Mouse (Mus musculus): ENCODE measurements around the gene Bhmt. TPM values are rescaled to one million over a fixed set of nuclear protein-coding genes. Genes with fewer than 3 reads are reported as not detected.
A peak's percentile ranks its signal among the peaks of the same experiment; 100 is the strongest.

Gene Bhmt
- 1.9 and 6.8 TPM in 2 replicates for polyA plus RNA-seq (2015; fragmentation: Nextera tagmentation; extraction: Ambion mirVana)

GRCm38 (mm10) chr13:93637282-93638245 is at the start of gene Bhmt:
Gene Bhmt (minus strand): TSS chr13:93637961.
- no peaks in the 10 kb centered on the region for H3K36me3 ChIP-seq
- H3K4me1 ChIP-seq: no peaks in the 10 kb centered on the region
- 63% methylated on average over 19 of the region's 19 CpGs for WGBS
- no peak within 1 kb of the TSS for H3K9ac ChIP-seq
- H3K27ac ChIP-seq: no peak within 1 kb of the TSS
- no peak within 1 kb of the TSS for H3K4me2 ChIP-seq
- H3K9me3 ChIP-seq: no peaks in the 10 kb centered on the region
- ATAC-seq (ENCODE audit: insufficient read depth, low FRiP score, low read depth): no peak
- H3K4me3 ChIP-seq (replicated peaks): no peak within 1 kb of the TSS
- no peaks in the 10 kb centered on the region for H3K27me3 ChIP-seq (replicated peaks)

DNA sequence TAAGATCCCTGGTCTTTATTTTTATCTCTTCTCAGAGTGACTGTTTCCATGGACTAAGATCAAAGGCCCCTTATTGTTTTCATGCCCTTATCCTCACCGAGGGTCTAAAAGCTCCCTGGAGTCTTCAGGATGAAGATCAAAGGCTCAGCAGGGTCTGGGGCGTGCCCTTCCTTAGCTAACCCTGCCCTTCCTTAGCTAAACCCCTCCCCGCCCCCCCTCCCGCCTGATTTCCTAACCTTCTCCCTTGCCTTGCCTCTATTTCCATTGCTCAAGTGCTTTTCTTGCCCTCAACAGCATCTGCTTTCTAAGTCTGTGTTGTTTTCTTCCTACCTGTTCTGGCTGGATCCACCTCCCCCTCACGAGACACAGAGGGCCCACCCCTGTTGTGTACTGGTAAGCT is 49.6 kb upstream of the Bhmt start:
- H3K27ac ChIP-seq: no peak overlapping the region
- H3K36me3 ChIP-seq: no peaks in the 10 kb centered on the region
- H3K4me1 ChIP-seq: no peaks in the 10 kb centered on the region
- no peak overlapping the region for H3K4me2 ChIP-seq
- no peak overlapping the region for H3K9ac ChIP-seq
- no peak for ATAC-seq (ENCODE audit: insufficient read depth, low FRiP score, low read depth)
- 23% methylated on average over 5 of the region's 5 CpGs for WGBS
- no peaks in the 10 kb centered on the region for H3K9me3 ChIP-seq
- no peaks in the 10 kb centered on the region for H3K27me3 ChIP-seq (replicated peaks)
- H3K4me3 ChIP-seq (replicated peaks): no peak overlapping the region

DNA sequence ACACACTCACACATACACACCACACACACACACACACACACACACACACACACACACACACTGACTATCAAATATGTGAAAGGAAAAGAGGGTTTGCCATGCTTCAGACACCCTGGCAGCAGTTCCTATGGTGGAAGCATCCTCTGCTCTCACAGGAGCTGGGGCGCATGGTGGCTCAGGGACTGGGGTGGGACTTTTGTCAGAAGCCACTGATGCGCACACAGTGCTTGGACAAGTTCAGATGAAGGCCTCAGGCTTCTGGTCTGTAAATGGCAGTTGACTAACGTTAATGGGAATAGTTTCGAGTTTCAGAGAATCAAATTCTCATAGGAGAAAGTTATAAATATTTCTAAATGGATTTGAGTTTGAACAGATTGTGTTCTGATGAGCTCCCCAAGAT is 47.5 kb upstream of the Bhmt start:
- Histone ChIP-seq H3K9me3 (no peaks in the 10 kb centered on the region), H3K27me3 (replicated peaks) (no peaks in the 10 kb centered on the region), H3K4me2 (no peak overlapping the region), H3K9ac (no peak overlapping the region), H3K27ac (no peak overlapping the region), H3K4me3 (replicated peaks) (no peak overlapping the region), H3K4me1 (no peaks in the 10 kb centered on the region), H3K36me3 (no peaks in the 10 kb centered on the region)
- WGBS: 78% methylated on average over 4 of the region's 4 CpGs
- ATAC-seq (ENCODE audit: insufficient read depth, low FRiP score, low read depth): no peak

DNA sequence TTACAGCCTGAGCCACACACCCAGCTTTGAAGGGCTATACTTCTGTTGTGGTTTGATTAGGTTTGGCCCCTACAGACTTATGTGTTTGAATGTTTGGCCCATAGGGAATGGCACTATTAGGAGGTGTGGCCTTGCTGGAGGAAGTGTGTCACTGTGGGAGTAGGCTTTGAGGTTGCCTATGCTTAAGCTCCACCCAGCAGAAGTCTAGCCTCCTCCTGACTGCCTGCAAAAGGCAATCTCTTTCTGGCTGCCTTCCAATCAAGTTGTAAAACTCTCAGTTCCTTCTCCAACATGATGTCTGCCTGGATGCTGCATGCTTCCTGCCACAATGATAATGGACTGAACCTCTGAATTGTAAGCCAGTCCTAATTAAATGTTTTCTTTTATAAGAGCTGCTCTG is 45.6 kb upstream of the Bhmt start:
- H3K4me3 ChIP-seq (replicated peaks): no peak overlapping the region
- H3K4me1 ChIP-seq: no peaks in the 10 kb centered on the region
- H3K9ac ChIP-seq: no peak overlapping the region
- H3K27ac ChIP-seq: no peak overlapping the region
- ATAC-seq (ENCODE audit: insufficient read depth, low FRiP score, low read depth): no peak
- H3K27me3 ChIP-seq (replicated peaks): no peaks in the 10 kb centered on the region
- no peaks in the 10 kb centered on the region for H3K9me3 ChIP-seq
- H3K4me2 ChIP-seq: no peak overlapping the region
- H3K36me3 ChIP-seq: no peaks in the 10 kb centered on the region

GRCm38 (mm10) chr13:93676864-93677263 is 39.1 kb upstream of the Bhmt start:
- H3K4me3 ChIP-seq (replicated peaks): no peak overlapping the region
- no peaks in the 10 kb centered on the region for H3K4me1 ChIP-seq
- H3K4me2 ChIP-seq: no peak overlapping the region
- no peaks in the 10 kb centered on the region for H3K9me3 ChIP-seq
- no peak for ATAC-seq (ENCODE audit: insufficient read depth, low FRiP score, low read depth)
- WGBS: 69% methylated on average over 9 of the region's 9 CpGs
- H3K27ac ChIP-seq: no peak overlapping the region
- no peaks in the 10 kb centered on the region for H3K36me3 ChIP-seq
- H3K9ac ChIP-seq: no peak overlapping the region
- peaks cover 11% of the 10 kb centered on the region; the same call in 1 of the 2 replicates for H3K27me3 ChIP-seq (replicated peaks)

DNA sequence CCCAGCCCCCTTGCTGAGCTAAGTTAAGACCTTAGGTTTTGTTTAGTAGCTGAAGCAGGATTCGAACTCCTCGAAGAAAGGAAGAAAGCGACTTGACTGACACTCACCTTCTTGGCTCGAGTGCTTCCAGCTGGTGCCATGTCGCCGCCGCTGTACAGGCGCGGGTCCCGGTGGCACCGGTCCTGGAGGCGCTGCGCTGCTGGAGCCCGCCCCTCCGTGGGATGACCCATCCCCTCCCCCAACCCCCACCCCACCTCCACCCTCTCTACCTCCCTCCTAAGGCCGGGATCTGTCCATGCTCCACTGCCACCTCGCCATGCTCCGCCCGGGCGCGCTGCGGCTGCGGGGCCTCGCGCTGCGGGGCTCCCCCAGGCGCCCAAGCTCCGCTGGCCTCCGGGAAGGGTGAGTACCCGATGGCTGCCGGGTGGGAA is 36.4 kb upstream of the Bhmt start, which contains the start of the genes Bhmt2 and Dmgdh:
Gene Bhmt2 (minus strand): TSS at position 172 of the 431 bp plus-strand sequence.
Gene Dmgdh (plus strand): TSS at position 303 of the 431 bp plus-strand sequence.
- no peaks in the 10 kb centered on the region for H3K4me1 ChIP-seq
- H3K9me3 ChIP-seq: no peaks in the 10 kb centered on the region
- peak; percentile 43; the same call in 1 of the 2 replicates for ATAC-seq (ENCODE audit: insufficient read depth, low FRiP score, low read depth)
- H3K36me3 ChIP-seq: no peaks in the 10 kb centered on the region
- H3K27me3 ChIP-seq (replicated peaks): peaks cover 11% of the 10 kb centered on the region; the same call in 1 of the 2 replicates
- H3K27ac ChIP-seq: no peak within 1 kb of the TSS
- no peak within 1 kb of the TSS for H3K9ac ChIP-seq
- 7% methylated on average over 31 of the region's 31 CpGs for WGBS
- H3K4me2 ChIP-seq: peak within 1 kb of the TSS; percentile 37
- H3K4me3 ChIP-seq (replicated peaks): peak within 1 kb of the TSS; percentile 17

GRCm38 (mm10) chr13:93673296-93673695 is 35.5 kb upstream of the Bhmt start:
- H3K27ac ChIP-seq: no peak overlapping the region
- H3K36me3 ChIP-seq: no peaks in the 10 kb centered on the region
- H3K4me3 ChIP-seq (replicated peaks): no peak overlapping the region
- no peak overlapping the region; the same call in 1 of the 2 replicates for H3K4me2 ChIP-seq
- peaks cover 11% of the 10 kb centered on the region; the same call in 1 of the 2 replicates for H3K27me3 ChIP-seq (replicated peaks)
- no peak overlapping the region for H3K9ac ChIP-seq
- H3K9me3 ChIP-seq: no peaks in the 10 kb centered on the region
- 66% methylated on average over 2 of the region's 2 CpGs for WGBS
- no peaks in the 10 kb centered on the region for H3K4me1 ChIP-seq
- ATAC-seq (ENCODE audit: insufficient read depth, low FRiP score, low read depth): no peak

DNA sequence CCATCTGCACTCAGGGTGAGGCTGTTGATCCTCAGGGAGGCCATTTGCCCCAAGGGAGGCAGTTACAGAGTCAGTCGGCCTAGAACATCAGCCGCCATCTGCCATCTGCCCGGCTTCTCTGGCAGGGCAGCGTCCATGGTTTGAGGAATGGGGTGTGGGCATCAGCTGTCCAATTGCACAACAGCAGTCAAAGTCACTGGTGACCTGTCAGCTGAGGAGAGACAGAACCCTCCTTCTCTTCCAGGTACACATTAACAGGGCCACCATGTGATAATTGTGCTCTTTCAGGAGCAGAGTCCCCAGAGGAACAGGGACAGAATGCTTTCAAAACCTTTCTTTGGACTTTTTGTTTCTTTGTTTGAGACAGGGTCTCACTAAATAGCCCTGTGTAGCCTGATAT is 34.6 kb upstream of the Bhmt start:
- Histone ChIP-seq H3K4me2 (no peak overlapping the region), H3K9me3 (no peaks in the 10 kb centered on the region), H3K36me3 (no peaks in the 10 kb centered on the region), H3K27me3 (replicated peaks) (peaks cover 11% of the 10 kb centered on the region; the same call in 1 of the 2 replicates), H3K4me3 (replicated peaks) (no peak overlapping the region), H3K27ac (no peak overlapping the region), H3K9ac (no peak overlapping the region), H3K4me1 (no peaks in the 10 kb centered on the region)
- no peak for ATAC-seq (ENCODE audit: insufficient read depth, low FRiP score, low read depth)
- WGBS: 83% methylated on average over 4 of the region's 4 CpGs

DNA sequence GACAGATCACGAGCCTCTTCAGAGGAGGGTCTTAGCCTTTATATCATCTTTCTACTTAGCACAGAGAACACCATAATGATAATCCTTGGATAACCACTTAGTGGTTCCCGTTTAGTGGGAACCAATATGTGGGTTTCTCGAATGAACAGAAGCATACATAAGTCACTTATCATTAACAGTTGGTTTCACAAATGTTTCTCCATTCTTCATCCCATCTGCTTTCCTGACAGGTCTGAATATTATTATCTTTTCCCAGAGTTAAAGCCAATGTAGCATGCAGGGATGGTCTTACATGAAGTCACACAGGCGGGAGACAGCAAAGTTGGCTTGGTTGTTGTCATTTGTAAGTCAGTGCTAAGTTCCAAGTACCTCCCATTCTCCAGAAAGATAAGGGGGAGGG is 29.8 kb upstream of the Bhmt start:
- H3K27ac ChIP-seq: no peak overlapping the region
- H3K4me2 ChIP-seq: no peak overlapping the region
- H3K27me3 ChIP-seq (replicated peaks): no peaks in the 10 kb centered on the region
- ATAC-seq (ENCODE audit: insufficient read depth, low FRiP score, low read depth): no peak
- no peaks in the 10 kb centered on the region for H3K9me3 ChIP-seq
- H3K9ac ChIP-seq: no peak overlapping the region
- H3K4me1 ChIP-seq: no peaks in the 10 kb centered on the region
- H3K4me3 ChIP-seq (replicated peaks): no peak overlapping the region
- no peaks in the 10 kb centered on the region for H3K36me3 ChIP-seq
- WGBS: 86% methylated on average over 4 of the region's 4 CpGs

- H3K4me2 ChIP-seq: no peak overlapping the region
- H3K9ac ChIP-seq: no peak overlapping the region
- WGBS: 82% methylated on average over 5 of the region's 5 CpGs
- no peaks in the 10 kb centered on the region for H3K27me3 ChIP-seq (replicated peaks)
- no peaks in the 10 kb centered on the region for H3K9me3 ChIP-seq
- H3K4me1 ChIP-seq: no peaks in the 10 kb centered on the region
- no peak overlapping the region for H3K27ac ChIP-seq
- ATAC-seq (ENCODE audit: insufficient read depth, low FRiP score, low read depth): no peak
- no peaks in the 10 kb centered on the region for H3K36me3 ChIP-seq
- H3K4me3 ChIP-seq (replicated peaks): no peak overlapping the region
Measured at GRCm38 (mm10) chr13:93657941-93658340, 20.2 kb upstream of the Bhmt start.

GRCm38 (mm10) chr13:93653382-93653781 is 15.6 kb upstream of the Bhmt start:
- Histone ChIP-seq H3K9ac (no peak overlapping the region), H3K9me3 (no peaks in the 10 kb centered on the region), H3K4me2 (no peak overlapping the region), H3K4me3 (replicated peaks) (no peak overlapping the region), H3K4me1 (no peaks in the 10 kb centered on the region), H3K27ac (no peak overlapping the region), H3K27me3 (replicated peaks) (no peaks in the 10 kb centered on the region), H3K36me3 (no peaks in the 10 kb centered on the region)
- ATAC-seq (ENCODE audit: insufficient read depth, low FRiP score, low read depth): no peak
- 82% methylated on average over 6 of the region's 6 CpGs for WGBS

DNA sequence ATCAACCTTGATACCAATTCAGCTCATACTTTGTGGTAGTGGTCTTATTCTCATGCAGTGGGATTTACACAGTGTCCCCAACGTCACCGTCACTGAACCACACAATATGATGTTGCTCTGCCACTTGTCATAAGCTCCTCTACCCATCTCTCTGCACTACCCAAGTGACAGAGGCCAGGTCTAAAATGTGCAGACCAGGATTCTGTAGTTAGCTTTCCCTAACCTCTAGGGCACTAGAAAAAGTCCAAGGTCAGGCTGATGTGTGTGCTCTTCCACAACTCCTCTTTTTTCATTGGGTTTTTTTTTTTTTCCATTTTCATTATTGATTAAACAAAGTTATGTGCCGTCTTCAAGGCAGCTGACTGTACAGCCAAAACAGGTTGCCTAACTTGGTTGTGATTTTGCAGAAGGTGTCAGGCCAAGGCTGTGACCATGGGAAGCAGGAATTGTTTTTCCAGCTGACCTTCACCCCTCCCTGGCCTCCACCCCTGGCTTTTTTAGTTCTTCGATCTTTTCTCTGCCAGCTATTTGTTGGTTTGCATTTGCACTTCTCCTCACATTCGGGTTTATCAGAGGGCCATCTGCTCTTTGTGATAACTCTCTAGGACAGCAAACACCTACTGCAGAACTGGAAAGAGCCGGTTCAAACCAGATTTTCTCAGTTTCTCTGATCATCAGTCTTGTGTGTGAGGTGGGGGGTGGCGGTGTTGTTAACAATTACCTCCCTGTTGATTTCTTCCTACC is 10.8 kb upstream of the Bhmt start:
- no peaks in the 10 kb centered on the region for H3K27me3 ChIP-seq (replicated peaks)
- H3K4me1 ChIP-seq: no peaks in the 10 kb centered on the region
- no peak overlapping the region for H3K27ac ChIP-seq
- no peak overlapping the region for H3K9ac ChIP-seq
- no peak overlapping the region for H3K4me3 ChIP-seq (replicated peaks)
- no peak overlapping the region for H3K4me2 ChIP-seq
- 59% methylated on average over 7 of the region's 7 CpGs for WGBS
- no peaks in the 10 kb centered on the region for H3K9me3 ChIP-seq
- no peaks in the 10 kb centered on the region for H3K36me3 ChIP-seq
- ATAC-seq (ENCODE audit: insufficient read depth, low FRiP score, low read depth): no peak; the same call in 1 of the 2 replicates
